Mouse (Mus musculus) adrenal gland, postnatal 25 days (tissue): ENCODE results near the gene Dbndd2. TPM values are rescaled to one million over a fixed set of nuclear protein-coding genes. Genes with fewer than 3 reads are reported as not detected.
A peak's percentile ranks its signal among the peaks of the same experiment; 100 is the strongest.

Experiments used
- DNase-seq: peaks from one replicate; pipeline ENCODE4 v3.0.0; 2021; ENCODE audit warnings: mixed read lengths
- total RNA-seq: library from RNA; stranded (reverse); gene quantifications from 2 replicates; pipeline ENCODE4 v1.2.3, GENCODE M21; 2021

Gene Dbndd2
- total RNA-seq, 1 experiment from 2014 or later: 6.3 TPM

GRCm38 (mm10) chr2:164453887-164454500, 31.9 kb upstream of the Dbndd2 start:
- no peak for DNase-seq

- DNase-seq: peak; percentile 66
Observed at GRCm38 (mm10) chr2:164454846-164455245, 31.1 kb upstream of the Dbndd2 start.

GRCm38 (mm10) chr2:164455421-164456190, 30.3 kb upstream of the Dbndd2 start:
- DNase-seq: no peak

- DNase-seq: no peak
Observed at GRCm38 (mm10) chr2:164456413-164456812, 29.5 kb upstream of the Dbndd2 start.

GRCm38 (mm10) chr2:164456864-164457300, 29.0 kb upstream of the Dbndd2 start, which contains the start of gene Sys1:
Sys1 (plus strand) TSS chr2:164456964.
- DNase-seq: no peak

GRCm38 (mm10) chr2:164457942-164458341, 28.0 kb upstream of the Dbndd2 start:
- DNase-seq: no peak

GRCm38 (mm10) chr2:164458535-164458934, 27.4 kb upstream of the Dbndd2 start:
- DNase-seq: peak; percentile 51

- DNase-seq: peak; percentile 93
Observed at GRCm38 (mm10) chr2:164460745-164461551, 25.0 kb upstream of the Dbndd2 start, which contains the start of gene Gm20458. Gm20458 (plus strand) TSS chr2:164460967.

- no peak for DNase-seq
Observed at GRCm38 (mm10) chr2:164465161-164465560, 20.7 kb upstream of the Dbndd2 start.

GRCm38 (mm10) chr2:164466787-164467186, 19.1 kb upstream of the Dbndd2 start:
- DNase-seq: no peak

- peak; percentile 47 for DNase-seq
Observed at GRCm38 (mm10) chr2:164470254-164470653, 15.7 kb upstream of the Dbndd2 start.

- DNase-seq: no peak
Observed at GRCm38 (mm10) chr2:164473624-164474023, 12.3 kb upstream of the Dbndd2 start, which contains the start of gene Trp53tg5. Trp53tg5 (minus strand) TSS chr2:164473724.

GRCm38 (mm10) chr2:164486258-164487114, 580 bp downstream of the Dbndd2 start:
- DNase-seq: peak; percentile 74

- no peak for DNase-seq
Observed at GRCm38 (mm10) chr2:164487115-164487527, 1.2 kb downstream of the Dbndd2 start.

- no peak for DNase-seq
Observed at GRCm38 (mm10) chr2:164487812-164488211, 1.9 kb downstream of the Dbndd2 start.

GRCm38 (mm10) chr2:164494126-164494525, 8.2 kb downstream of the Dbndd2 start:
- no peak for DNase-seq

- no peak for DNase-seq
Observed at GRCm38 (mm10) chr2:164496331-164496730, 10.4 kb downstream of the Dbndd2 start.

GRCm38 (mm10) chr2:164496847-164497690, 11.2 kb downstream of the Dbndd2 start, which contains the start of gene Pigt:
Pigt (plus strand) TSS chr2:164497520.
- DNase-seq: peak; percentile 88

- DNase-seq: no peak
Observed at GRCm38 (mm10) chr2:164497691-164498268, 11.9 kb downstream of the Dbndd2 start.

GRCm38 (mm10) chr2:164499317-164499716, 13.4 kb downstream of the Dbndd2 start:
- DNase-seq: no peak
